Mouse (Mus musculus) small intestine, adult 2 months (tissue): ENCODE measurements around the gene Ccdc102a.

Experiments used
- CTCF ChIP-seq: fragments of 200-500 bp; IDR thresholded peaks from 2 replicates; pipeline ENCODE4 v1.5.1; 2012; ENCODE audit warnings: low read depth, mild to moderate bottlenecking, control low read depth, inconsistent platforms, low read length, moderate library complexity, mixed read lengths; ENCODE audit not compliant: insufficient replicate concordance, insufficient read length; ENCODE audit errors: extremely low read depth
- POLR2A ChIP-seq: fragments of 200-500 bp; IDR thresholded peaks from 2 replicates; pipeline ENCODE4 v1.6.1; 2012; ENCODE audit warnings: low read depth, mild to moderate bottlenecking, control low read depth, inconsistent platforms, low read length, moderate library complexity

GRCm38 (mm10) chr8:94865292-94865691, 52.6 kb downstream of the Ccdc102a start:
- TF ChIP-seq CTCF = no peak
- no peak for TF ChIP-seq POLR2A
